In the genomic region with DNA sequence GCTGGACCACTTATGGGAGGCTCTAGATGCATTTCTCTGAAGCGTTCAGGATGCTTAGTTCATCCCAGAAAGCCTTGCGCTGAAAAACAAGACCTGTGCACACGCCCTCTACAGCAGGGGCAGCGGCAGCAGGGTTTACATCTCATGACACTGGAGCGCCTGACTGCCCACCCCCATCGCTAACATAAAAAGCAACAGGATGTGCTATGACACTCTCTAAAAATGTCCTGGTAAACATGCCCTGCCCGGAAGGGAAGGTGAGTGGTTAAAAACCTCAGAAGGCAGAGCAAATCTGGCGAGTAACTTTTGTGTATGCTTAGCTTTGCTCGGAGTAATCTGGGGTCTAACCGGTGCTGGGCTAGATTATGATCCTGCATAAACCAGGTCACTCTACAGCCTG, we compare ENCODE assay signal across 15 mouse cellular contexts.
A peak's percentile ranks its signal among the peaks of the same experiment; 100 is the strongest.
DNase-seq lines count a peak whose midpoint lies in the region; TF ChIP-seq lines count a peak whose summit lies in the region.
"Had no signal": no experiment of that assay in that cellular context is flagged by ENCODE, and none has a peak within 500 bp of the region (broad histone marks: within the 10 kb centered on the region; RNA-seq: fewer than 3 reads in every experiment).

No protein-coding gene starts in this region.

- dilution Hi-C loops in CH12.LX (cut with MboI; ENCODE audit: extremely low pct_ligation_motif_present, extremely low pct_unique_long_range_greater_than_20kb, low sequenced_read_pairs) = no loop called here

- WGBS in limb, embryonic 10.5 days = 85% methylated on average over 10 of the region's 10 CpGs

- TF ChIP-seq CTCF in CH12.LX (conservative IDR thresholded peaks at IDR 0.05 in 1 of 2, IDR thresholded peaks at IDR 0.05 in 1 of 2; ENCODE audit: low read depth in 2 of 2, low read length in 2 of 2) = no peak

- peak; percentile 11 for DNase-seq in adrenal gland, postnatal 14 days
- DNase-seq in adrenal gland, adult 18-20 months (ENCODE audit: low spot score in 2 of 2) = no peak
- DNase-seq in CH12.LX (ENCODE audit: extremely low read depth) = peak; percentile 78
- DNase-seq in lung, postnatal 4 days = peak; percentile 22 to 44
- DNase-seq in spleen, postnatal 36 days (ENCODE audit: low spot score in 2 of 2) = peak; percentile 79 to 82
- DNase-seq in embryo, embryonic 10 days (ENCODE audit: low spot score) = no peak
- no peak for DNase-seq in left cerebral cortex, postnatal 14 days (ENCODE audit: low spot score in 2 of 2)
- DNase-seq in limb, embryonic 10.5 days (ENCODE audit: low spot score) = no peak
- DNase-seq: cerebellum, adult 9-11 months; kidney, adult 8-10 months; left cerebral cortex, postnatal 4 days; midbrain, embryonic 14.5 days had no signal

- no peak overlapping the region for H3K27ac ChIP-seq in CH12.LX (ENCODE audit: insufficient read depth, low read depth)
- H3K27ac ChIP-seq in limb, embryonic 10.5 days = no peak overlapping the region
- H3K27ac ChIP-seq: forebrain, embryonic 13.5 days; liver, embryonic 15.5 days had no signal

- H3K4me1 ChIP-seq in CH12.LX (ENCODE audit: control insufficient read depth in 1 of 2, insufficient read depth in 2 of 2) = peaks cover 12 to 53% of the 10 kb centered on the region in 2 experiments
- H3K4me1 ChIP-seq in limb, embryonic 10.5 days = peaks cover 20% of the 10 kb centered on the region
- H3K4me1 ChIP-seq: heart, embryonic 12.5 days; liver, embryonic 15.5 days had no signal

- TF ChIP-seq POLR2A in CH12.LX (IDR thresholded peaks at IDR 0.05; ENCODE audit: low read depth, low read length) = no peak

- H3K4me2 ChIP-seq in CH12.LX (ENCODE audit: insufficient read depth, low read depth, poor library complexity, severe bottlenecking) = 0 out of 2 replicates have a peak overlapping the region, but pooled peaks have one; percentile 15
- H3K4me2 ChIP-seq: forebrain, embryonic 13.5 days; heart, embryonic 12.5 days; liver, embryonic 15.5 days had no signal

- H3K36me3 ChIP-seq in CH12.LX (replicated peaks in 1 of 2; ENCODE audit: control insufficient read depth in 1 of 2, insufficient read depth in 1 of 2, low read length in 1 of 2) = no peaks in the 10 kb centered on the region
- H3K36me3 ChIP-seq in limb, embryonic 10.5 days = no peaks in the 10 kb centered on the region
- H3K36me3 ChIP-seq: heart, embryonic 12.5 days had no signal

- no peaks in the 10 kb centered on the region for H3K79me2 ChIP-seq in CH12.LX (replicated peaks; ENCODE audit: control insufficient read depth, extremely low read depth, insufficient read depth, poor library complexity, severe bottlenecking)

- H3K4me3 ChIP-seq in CH12.LX (replicated peaks in 1 of 3; ENCODE audit: low read depth in 2 of 3, low read length in 2 of 3, poor library complexity in 1 of 3) = peak overlapping the region in 2 of 3 experiments; percentile 20 to 44
- H3K4me3 ChIP-seq in limb, embryonic 10.5 days = no peak overlapping the region
- H3K4me3 ChIP-seq: forebrain, embryonic 13.5 days; heart, embryonic 12.5 days; liver, embryonic 15.5 days had no signal

- intact Hi-C loops in left cerebral cortex, postnatal 14 days (cut with DNase I) = no loop called here

- H3K9me3 ChIP-seq in CH12.LX (replicated peaks; ENCODE audit: low read length) = no peaks in the 10 kb centered on the region
- no peaks in the 10 kb centered on the region for H3K9me3 ChIP-seq in limb, embryonic 10.5 days (replicated peaks)
- H3K9me3 ChIP-seq: forebrain, embryonic 13.5 days; heart, embryonic 12.5 days; liver, embryonic 15.5 days had no signal

- no peak for TF ChIP-seq EP300 in CH12.LX (IDR thresholded peaks at IDR 0.05; ENCODE audit: low read length)

- H3K27me3 ChIP-seq in CH12.LX (replicated peaks) = no peaks in the 10 kb centered on the region
- H3K27me3 ChIP-seq in limb, embryonic 10.5 days (ENCODE audit: low read depth, poor library complexity, severe bottlenecking) = no peaks in the 10 kb centered on the region
- H3K27me3 ChIP-seq: forebrain, embryonic 13.5 days; heart, embryonic 12.5 days; liver, embryonic 15.5 days had no signal

- no peak for TF ChIP-seq RAD21 in CH12.LX (IDR thresholded peaks at IDR 0.05; ENCODE audit: low read depth, low read length)

- in situ Hi-C loops in CH12.LX (cut with MboI; ENCODE audit: low pct_ligation_motif_present, low pct_unique_long_range_greater_than_20kb, low sequenced_read_pairs) = no loop called here

- H3K9ac ChIP-seq in CH12.LX (ENCODE audit: insufficient read depth, low read depth) = no peak overlapping the region
- H3K9ac ChIP-seq: forebrain, embryonic 13.5 days; heart, embryonic 12.5 days; liver, embryonic 15.5 days had no signal

TF ChIP-seq in CH12.LX, 34 proteins besides CTCF, POLR2A, EP300 and RAD21:
- TF ChIP-seq MEF2A (IDR thresholded peaks at IDR 0.05; ENCODE audit: borderline replicate concordance, low read depth, low read length) (peak; percentile 30; the same call in 1 of the 2 replicates), NRF1 (IDR thresholded peaks at IDR 0.05; ENCODE audit: low read depth, low read length) (no peak), RCOR1 (conservative IDR thresholded peaks at IDR 0.05; ENCODE audit: low read depth, low read length) (no peak), PAX5 (IDR thresholded peaks at IDR 0.05; ENCODE audit: low read length) (no peak), JUN (IDR thresholded peaks at IDR 0.05; ENCODE audit: insufficient read depth, low read depth, low read length) (no peak), ZNF384 (IDR thresholded peaks at IDR 0.05; ENCODE audit: low read depth, low read length) (no peak), HCFC1 (IDR thresholded peaks at IDR 0.05; ENCODE audit: low read depth, low read length) (no peak), TBP (conservative IDR thresholded peaks at IDR 0.05; ENCODE audit: low read depth, low read length) (0 out of 2 replicates have a peak, but pooled peaks have one; percentile 26), ZMIZ1 (IDR thresholded peaks at IDR 0.05; ENCODE audit: low read depth, low read length) (no peak)

Comparison
In these comparisons a context has a peak if more than half of its experiments do, and no peak if none do; other contexts are left out.
1. DNase-seq: peak in adrenal gland, postnatal 14 days (single experiment), CH12.LX (single experiment), lung, postnatal 4 days (2 of 2) and spleen, postnatal 36 days (2 of 2); none in adrenal gland, adult 18-20 months (0 of 2), embryo, embryonic 10 days (single experiment), left cerebral cortex, postnatal 14 days (0 of 2) and limb, embryonic 10.5 days (single experiment).